Mouse (Mus musculus): ENCODE measurements around the gene Fam166b.

Fam166b gene

DNA sequence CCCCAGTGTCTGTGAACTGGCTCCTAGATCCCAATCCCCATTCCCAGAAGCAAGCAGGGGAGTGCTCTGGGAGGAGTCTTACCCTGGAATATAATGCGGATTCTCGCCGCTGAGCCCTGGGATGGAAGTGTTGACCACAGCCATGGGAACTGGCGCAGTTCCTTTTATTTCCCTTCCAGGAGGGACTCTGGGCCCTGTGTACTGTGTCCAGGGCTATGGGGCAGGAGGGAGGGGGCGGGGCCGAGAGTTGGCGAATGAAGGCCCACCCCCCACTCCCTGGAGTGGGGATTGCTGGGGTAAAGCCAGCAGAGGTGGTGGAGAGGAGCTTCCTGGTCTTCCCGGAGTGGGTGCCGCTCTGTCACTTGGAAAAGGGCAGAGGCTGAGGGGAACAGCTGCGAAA, at the start of gene Fam166b:
TSS of gene Fam166b (minus strand) at position 189 of the 400 bp plus-strand sequence.
- no peak for DNase-seq (ENCODE audit: low read depth in 2 of 2, low spot score in 2 of 2)

DNA sequence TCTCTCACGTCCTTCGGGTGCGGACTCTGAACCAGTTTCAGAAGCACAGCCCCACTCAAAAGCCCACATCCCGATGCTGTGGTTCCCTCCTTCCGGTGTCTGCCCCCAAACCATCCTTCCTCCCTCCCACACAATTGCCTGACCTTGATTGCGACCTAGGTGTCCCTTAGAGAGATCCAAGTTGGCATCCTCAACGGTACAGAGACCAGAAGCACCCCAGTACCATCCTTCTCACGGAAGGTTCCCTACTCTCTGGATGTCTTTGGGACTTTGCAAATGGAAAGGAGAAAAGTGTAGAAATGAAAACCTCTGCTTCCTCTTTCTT, 49.6 kb upstream of the Fam166b start:
- no peak for DNase-seq (ENCODE audit: low read depth in 2 of 2, low spot score in 2 of 2)

DNA sequence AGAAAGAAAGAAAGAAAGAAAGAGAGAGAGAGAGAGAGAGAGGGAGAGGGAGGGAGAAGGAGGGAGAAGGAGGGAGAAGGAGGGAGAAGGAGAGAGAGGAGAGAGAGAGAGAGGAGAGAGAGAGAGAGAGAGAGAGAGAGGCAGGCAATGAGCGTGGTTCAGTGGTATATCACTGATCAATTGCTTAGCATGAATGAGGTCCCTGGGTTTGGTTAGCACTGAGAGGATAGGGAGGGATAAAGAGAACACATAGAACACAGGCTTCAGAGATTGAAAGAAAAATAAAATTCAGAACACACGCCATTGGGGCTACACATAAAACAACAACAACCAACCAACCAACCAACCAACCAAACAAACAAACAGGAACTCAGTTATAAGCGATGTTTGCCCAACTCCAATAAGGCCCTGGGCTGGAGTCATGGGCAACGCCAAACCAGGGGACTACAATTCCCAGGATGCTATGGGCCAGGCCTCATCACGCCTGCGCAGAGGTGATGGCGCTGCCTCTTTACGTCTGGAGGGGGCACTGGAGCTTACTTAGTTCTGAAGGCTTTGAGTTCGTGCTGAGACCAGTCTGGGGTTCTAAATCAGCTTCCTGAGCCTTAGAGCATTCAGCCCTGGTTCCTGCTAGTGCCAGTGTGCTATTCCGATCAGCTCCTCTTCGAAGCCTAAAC, 49.1 kb upstream of the Fam166b start:
- peak; percentile 76 to 87 for DNase-seq (ENCODE audit: low read depth in 2 of 2, low spot score in 2 of 2)

DNA sequence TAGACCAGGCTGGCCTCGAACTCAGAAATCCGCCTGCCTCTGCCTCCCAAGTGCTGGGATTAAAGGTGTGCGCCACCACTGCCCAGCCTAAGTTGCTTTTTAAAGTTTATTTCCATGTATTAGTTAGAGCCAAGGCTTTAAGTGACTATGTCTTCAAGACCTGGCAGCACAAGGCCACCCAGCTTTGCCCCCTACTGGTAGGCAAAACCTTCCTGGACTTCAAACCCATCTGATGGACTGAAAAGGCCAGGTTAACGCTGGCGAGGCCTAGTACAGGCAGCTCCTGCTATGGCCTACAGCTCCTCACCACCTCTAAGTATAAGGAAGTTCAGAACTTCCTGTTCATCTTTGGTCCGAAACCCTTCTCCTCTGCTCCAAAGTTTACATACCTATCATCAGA, 47.7 kb upstream of the Fam166b start:
- no peak for DNase-seq (ENCODE audit: low read depth in 2 of 2, low spot score in 2 of 2)

DNA sequence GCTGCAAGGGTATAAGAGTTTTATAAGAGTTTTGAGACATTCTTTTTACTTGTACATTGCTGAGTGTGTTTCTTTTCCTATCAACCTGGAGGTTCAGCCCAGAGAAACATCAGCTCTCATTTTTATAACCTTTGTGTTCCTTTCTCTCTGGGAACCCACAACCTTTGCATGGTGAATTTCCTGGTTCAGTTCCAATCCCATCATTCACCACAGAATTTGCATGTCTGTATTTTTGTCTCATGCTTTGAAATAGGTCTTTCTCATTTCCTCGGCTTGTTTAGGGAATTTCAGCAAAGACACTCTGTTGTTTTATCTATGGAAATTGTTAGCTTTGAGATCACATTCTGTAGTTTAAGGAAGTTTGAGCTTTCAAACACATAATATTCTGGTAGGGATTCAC, 44.7 kb upstream of the Fam166b start:
- no peak for DNase-seq (ENCODE audit: low read depth in 2 of 2, low spot score in 2 of 2)

DNA sequence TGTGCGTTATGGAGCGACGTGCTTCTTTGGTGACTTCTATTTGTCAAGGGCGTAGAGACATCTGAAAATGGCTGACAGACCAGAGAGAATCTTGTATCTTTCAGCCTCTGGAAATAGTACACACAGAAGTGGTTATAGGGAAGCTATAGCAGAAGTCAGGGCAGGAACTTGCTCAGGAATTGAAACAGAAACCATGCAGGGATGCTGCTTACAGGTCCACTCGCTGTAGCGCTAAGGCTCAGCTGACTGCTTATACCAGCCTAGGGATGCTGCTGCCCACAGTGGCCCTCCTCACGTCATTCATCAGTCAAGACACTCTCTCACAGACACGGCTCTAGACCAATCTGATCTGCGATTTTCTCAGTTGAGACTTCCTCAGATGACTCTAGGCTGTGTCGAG, 41.4 kb upstream of the Fam166b start:
- no peak for DNase-seq (ENCODE audit: low read depth in 2 of 2, low spot score in 2 of 2)

DNA sequence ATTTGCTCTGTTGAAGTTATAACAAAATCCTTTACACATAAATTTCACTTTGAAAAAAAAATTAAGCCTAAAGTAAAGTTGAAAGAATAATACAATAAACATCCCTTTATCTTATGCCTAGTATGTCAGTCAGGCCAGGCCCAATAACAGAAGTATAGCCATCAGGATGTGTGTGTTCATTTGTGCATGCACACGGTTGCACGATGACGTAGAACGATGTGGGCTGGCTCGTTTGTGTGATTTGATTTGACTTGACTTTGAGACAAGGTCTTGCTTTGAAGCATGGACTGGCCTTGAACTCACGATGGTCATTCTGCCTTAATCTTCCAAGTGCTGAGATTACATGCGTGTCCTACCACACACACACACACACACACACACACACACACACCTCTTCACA, 37.9 kb upstream of the Fam166b start:
- DNase-seq (ENCODE audit: low read depth in 2 of 2, low spot score in 2 of 2) = no peak

DNA sequence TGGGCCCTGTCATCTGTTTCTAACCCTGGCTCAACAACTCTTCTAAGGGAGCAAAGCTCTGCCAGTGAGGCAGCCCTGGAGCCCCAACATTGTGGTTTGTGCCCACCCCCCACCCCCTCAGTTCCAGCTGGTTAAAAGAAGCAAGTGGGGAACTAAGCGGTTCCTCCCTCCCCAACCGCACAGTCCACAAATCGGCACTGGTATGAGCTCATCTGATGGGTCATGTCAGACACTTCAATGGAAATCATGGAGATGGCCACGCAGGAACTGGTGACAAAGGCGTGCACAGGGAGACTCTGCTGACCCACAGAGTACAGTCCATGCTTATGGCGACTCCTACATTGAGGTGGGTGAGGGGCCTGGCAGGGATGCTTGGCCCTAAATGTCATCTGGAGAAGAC, 37.0 kb upstream of the Fam166b start:
- no peak for DNase-seq (ENCODE audit: low read depth in 2 of 2, low spot score in 2 of 2)

DNA sequence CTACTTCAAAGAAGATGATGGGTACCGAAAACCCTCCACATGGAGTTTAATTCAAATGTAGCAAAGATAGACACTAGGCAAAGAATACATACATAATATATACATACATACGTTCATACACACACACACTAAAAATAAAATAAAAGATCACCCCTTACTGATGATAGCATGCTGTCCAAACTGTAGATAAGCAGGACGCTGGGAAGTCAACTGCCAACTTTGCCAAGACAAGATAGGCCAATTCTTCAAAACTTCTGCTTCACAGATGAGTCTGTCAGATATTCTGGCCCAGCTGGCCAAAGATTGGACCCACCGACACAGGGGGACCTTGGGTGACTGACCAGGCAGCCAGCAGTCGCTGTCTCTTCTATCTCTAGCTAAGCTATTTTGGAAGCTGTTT, 34.2 kb upstream of the Fam166b start:
- DNase-seq (ENCODE audit: low read depth in 2 of 2, low spot score in 2 of 2) = no peak

DNA sequence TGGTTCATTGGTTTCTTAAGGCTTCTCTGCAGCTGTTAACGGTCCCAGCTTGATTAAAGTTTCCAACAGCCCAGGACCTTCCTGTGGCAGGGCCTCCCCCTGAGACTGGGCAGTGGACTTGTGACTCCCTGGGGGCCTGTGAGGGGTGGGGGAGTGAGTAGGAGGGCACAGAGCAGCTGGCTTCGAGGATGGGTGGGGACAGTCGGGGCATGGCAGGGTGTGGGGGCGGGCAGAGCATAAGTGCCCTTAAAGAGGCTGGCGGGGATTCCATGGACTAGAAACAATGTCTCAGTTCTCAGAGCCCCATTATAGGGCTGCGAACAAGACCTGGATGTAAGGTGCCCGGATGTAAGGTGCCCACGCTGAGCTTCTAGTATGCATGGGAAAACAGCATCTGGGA, 28.2 kb upstream of the Fam166b start:
- DNase-seq (ENCODE audit: low read depth in 2 of 2, low spot score in 2 of 2) = no peak

DNA sequence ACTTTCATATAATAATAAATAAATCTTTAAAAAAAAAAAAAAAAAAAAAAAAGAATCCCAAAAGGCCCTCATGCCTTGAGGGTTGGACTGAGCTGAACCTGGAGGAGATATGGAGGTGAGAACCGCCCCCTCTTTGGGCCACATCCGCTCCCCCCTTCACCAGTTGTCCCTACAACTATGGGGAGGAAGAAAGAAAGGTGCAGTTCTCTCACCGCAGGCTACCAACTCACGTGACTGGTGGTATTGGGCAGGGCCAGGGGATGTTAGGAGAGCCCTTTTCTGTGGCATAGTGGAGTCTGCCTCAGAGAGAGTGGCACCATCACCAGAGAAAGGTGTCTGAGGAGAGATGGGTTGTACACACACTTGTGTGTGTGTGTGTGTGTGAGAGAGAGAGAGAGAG, 27.5 kb upstream of the Fam166b start:
- DNase-seq (ENCODE audit: low read depth in 2 of 2, low spot score in 2 of 2) = peak; percentile 76 to 81

DNA sequence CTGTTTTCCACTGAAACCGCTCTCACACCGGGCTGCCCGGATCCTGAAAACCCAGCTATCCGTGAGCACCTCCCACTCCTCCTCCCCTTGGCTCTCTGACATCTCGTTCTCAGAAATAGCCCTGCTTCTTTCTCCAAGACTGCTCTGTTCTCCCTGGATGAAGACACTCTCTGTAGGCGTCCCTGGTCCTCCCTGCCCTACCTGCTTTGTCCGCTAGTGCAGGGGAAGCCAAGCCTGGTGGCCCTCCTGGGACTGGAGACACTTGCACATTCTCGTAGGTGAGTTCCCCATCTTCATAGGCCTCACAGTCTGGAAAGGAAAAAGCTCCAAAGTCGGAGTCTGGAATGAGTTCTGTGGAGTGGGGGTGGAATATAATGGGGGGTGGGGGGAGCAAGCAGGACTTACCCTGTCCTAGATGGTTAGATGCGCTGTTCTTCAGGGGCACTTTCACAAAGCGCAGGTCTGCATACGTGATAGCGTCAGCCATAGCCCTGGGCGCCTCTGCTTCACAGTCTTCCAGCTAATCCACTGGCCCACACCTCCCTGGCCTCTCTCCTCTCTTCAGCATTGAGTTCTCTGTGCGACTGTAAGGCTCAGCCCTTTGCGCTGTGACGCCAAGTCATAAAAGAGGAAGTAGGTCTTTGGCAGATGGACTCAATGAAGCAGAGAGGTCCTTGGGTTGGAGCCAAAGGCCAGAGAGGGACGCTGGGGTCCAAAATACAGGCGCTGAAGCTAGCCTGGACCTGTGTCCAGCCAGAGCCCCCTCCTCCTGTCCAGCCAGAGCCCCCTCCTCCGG, 25.3 kb upstream of the Fam166b start, which contains the start of gene Cd72:
TSS of gene Cd72 (minus strand) at position 588 of the 796 bp plus-strand sequence.
- no peak for DNase-seq (ENCODE audit: low read depth in 2 of 2, low spot score in 2 of 2)

DNA sequence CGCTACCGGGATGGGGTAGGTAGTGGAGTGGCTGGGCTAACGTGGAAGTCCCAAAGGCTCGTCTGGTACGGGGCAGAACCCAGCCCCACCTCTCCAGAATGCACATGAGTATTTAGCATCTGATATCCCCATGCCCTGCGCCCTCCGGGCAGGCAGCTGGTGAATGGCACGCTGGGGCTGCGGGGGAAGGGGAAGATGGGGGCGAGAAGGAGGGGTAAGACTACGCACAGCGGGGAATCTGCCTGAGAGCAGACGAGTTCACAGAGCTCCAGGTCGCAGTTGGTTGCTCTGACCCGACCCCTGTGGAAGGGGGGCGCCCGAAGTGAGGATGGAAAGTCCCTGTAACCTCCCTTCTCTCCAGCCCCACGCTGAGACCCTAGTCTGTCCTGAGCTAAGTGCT, 24.5 kb upstream of the Fam166b start:
- no peak for DNase-seq (ENCODE audit: low read depth in 2 of 2, low spot score in 2 of 2)

DNA sequence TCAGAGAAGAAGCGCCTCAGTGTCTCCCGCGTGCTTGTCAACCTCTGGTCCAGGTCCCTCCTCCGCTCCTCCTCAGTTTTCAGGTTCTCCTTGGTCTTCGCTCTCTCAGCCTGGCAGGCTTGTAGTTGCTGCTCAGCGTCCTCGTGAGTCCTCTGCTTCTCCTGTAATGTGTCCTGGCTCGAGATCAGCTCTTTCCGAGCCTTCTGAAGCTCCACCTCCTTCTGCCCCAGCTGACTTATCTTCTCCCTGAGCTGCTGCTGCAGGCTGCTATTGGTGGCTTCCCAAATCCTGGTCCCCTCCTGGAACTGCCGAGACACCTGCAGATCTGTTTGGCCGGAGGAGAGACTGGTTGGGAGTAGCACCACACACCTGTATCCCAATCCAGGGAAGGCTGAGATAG, 23.4 kb upstream of the Fam166b start:
- DNase-seq (ENCODE audit: low read depth in 2 of 2, low spot score in 2 of 2) = no peak

DNA sequence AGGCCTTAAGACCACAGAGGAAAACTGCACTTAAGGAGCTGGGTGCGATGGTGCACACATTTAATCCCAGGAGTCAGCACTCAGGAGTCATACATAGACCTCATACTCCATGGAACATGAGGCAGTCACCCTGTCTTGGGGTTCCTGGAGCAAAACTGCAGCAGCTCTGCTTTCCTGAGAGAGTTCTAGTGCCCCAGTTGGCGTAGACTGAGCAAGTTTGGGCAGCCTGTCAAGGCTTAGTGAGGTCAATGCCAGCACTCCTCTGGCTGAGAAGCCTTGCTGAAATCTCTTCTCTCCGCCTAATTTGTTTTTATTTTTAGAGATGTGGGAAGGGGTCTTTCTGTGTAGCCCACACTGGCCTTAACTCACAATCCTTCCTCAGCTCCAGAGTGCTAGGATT, 19.6 kb upstream of the Fam166b start:
- DNase-seq (ENCODE audit: low read depth in 2 of 2, low spot score in 2 of 2) = no peak

DNA sequence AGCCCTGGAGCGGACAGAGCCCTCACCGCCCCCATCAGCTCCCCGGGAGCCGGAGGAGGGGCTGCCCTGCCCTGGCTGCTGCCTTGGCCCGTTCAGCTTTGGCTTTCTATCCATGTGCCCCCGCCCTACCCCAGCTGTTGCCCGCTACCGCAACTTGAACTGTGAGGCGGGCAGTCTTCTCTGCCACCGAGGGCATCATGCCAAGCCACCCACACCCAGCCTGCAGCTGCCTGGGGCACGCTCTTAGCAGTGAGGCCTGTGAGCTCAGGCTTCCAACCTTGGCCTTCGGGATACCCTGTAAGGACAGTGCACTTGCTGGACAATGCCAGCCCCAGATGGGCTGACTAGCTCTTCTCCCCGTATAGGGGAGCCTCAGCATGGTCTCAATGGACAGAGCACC, 18.3 kb upstream of the Fam166b start:
- DNase-seq (ENCODE audit: low read depth in 2 of 2, low spot score in 2 of 2) = no peak

DNA sequence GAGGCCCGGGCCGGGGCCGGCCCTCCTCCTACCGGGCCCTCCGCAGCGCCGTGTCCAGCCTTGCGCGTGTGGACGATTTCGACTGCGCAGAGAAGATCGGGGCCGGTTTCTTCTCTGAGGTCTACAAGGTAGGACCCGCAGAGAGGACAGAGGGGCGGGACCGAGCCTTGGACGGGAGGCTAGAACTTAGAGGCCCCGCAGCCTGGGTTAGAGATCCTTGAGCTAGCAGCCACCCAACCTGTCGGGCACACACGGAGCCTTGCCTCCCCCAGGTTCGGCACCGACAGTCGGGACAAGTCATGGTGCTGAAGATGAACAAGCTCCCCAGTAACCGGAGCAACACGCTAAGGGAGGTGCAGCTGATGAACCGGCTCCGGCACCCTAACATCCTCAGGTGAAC, 14.6 kb upstream of the Fam166b start:
- DNase-seq (ENCODE audit: low read depth in 2 of 2, low spot score in 2 of 2) = no peak

DNA sequence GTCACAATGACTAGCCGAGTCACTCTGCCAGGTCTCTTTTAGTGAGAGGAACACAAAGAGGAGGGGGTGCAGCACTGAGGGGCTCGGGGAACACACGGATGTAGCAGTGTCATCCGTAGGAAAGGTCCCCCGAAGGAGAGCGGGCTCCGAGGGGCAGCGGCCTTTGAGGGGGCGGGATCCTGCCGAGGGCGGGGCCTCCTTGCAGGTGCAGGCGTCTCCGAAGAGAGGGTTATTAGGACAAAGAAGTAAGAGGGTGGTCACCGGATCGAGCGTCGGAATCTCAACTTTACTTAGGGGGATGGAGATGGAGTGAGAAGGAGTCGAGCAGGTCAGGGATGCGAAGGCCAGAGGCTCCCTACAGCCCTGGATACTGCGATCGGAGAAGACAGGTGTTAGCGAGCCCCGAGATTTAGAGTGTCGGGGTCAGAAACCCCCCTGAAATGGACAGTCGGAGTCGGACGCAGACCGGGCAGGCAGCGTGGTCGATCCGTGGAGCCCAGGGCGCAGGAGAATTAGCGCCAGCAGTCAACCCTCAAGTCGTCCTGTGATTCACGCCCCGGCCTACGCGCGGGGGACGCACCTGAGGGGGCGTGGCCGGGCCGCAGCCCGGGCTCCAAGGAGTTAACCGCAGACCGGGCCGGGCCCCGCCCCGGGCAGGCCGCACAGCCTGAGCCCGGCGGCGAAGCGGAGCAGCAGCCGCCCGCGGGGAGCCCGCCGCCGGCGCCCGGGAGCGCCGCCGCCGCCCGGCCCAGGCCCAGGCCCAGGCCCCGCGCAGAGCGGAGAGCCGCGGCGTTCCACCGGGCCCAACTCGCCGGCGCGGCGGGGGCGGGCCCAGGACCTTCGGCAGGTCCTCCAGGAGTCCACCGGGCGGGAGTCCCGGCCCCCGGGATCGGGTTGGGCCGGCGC, 13.8 kb upstream of the Fam166b start:
- peak; percentile 39 to 47 for DNase-seq (ENCODE audit: low read depth in 2 of 2, low spot score in 2 of 2)

DNA sequence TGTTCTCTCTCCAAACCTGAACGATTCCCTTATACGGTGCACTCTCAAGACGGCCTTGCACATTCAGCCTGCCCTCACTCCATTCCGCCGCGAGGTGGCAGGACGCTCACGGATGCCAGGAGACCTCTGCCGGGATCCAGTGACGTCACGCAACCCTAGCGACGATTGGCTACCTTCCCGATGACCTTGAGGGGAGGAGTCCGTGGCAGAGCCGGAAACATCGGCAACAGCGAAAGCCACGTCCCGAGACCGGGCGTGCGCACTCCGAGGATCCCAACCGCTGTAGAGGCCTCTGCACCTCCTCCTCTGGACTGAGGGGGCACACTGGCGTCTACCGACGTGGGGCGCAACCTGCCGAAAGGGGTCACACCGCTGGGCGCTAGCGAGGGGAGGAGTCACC, 13.1 kb upstream of the Fam166b start:
- peak; percentile 98 to 99 for DNase-seq (ENCODE audit: low read depth in 2 of 2, low spot score in 2 of 2)

DNA sequence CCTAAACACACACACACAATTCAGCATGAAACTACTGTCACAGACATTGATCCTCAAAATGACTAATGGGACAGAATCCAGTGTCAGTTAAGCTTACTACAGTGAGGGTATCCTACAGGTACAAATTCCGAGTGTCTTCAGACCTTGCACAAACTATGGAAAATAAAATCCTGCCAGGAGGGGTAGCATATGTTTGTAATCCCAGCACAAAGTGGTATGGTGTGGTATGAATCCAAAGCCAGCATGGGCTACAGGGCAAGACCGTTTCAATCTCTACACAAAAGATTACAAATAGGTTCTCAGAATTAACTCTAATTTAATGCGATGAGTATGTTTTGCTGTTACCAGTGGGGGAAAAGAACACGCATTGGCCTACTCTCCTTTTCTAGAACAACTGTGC, 12.7 kb upstream of the Fam166b start, which contains the start of gene Tesk1:
TSS of gene Tesk1 (plus strand) at position 301 of the 400 bp plus-strand sequence.
- no peak for DNase-seq (ENCODE audit: low read depth in 2 of 2, low spot score in 2 of 2)

DNA sequence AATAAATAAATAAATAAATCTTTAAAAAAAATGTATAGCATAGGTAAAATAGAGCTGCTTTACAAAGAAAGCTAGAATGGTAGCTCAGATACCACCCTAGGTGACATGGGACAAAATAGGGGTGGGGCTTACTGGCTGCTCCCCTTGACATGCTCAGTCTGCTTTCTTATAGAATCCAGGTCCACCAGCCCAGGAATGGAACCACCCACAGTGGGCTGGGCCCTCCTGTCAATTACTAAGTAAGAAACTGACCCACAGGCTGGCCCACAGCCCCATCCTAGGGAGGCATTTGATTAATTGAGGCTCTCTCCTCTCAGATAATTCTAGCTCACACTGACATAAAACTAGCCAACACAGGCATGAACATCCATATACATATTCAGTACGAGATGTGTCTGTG, 3.9 kb upstream of the Fam166b start:
- DNase-seq (ENCODE audit: low read depth in 2 of 2, low spot score in 2 of 2) = no peak

DNA sequence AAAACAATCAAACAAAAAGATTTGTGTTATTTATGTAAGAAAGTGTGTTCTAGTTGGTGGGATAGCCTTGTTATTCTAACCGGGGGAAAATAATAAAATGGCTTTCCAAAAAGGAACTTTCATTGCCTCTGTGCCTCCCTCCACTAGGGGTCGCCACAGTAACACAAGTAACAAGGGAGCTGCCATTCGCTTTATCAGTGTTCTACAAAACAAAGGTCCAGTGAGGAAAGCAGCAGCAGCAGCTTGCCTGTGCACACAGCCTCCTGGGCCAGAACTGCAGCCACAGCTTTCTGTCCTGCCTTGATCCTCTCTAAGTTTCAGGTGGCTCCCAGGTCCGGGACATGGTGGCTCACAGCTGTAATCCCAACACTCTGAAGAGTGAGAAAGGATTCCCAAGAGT, 2.8 kb upstream of the Fam166b start:
- peak; percentile 77 to 82 for DNase-seq (ENCODE audit: low read depth in 2 of 2, low spot score in 2 of 2)

Measured in CD8-positive naive resting alpha-beta T cell, adult 2 months (primary cell).